Mouse (Mus musculus): ENCODE results near the gene Dnah1.

DNA sequence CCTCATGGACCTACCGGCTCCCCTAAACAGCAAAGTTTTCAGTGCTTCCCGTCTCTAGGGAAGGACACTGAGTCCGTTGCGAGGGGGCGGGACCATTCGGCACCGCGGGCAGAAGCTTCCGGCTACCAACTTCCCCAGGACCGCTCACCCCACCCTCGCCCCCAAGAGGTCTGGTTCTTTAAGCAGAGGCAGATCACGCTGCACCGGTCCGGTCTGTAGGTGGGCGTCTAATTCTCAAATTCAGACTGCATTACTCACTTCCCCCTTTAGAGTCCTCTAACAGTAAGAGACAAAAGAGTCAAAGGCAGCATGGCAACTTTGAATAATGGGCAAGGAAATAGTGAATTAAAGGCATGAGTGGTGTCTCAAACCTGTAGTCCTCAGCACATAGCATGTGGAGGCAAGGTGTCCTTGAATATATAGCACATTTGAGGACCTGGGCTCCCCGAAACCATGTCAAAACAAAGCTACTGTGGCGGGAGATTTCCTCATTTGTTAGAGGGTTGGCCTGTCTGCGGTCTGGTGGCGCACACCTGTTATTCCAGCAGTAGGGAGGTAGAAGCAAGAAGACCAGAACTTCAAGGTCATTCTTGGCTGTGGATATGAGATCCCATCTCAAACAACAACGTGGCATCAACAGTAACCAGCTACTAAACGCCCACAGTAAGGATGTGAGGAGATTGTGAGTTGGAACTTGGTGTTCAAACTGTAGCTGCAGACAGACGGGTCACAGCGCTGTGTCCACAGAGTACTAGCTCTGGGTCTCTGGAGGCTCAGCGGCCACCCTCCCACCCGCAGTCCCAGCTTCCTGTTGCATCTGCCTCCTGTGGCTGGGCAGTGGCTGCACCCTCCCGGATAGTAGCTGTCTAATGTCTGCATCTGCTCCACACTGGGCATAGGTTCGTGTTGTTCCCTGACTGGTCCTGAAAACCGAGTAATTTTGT, at the start of gene Dnah1:
- TF ChIP-seq CTCF (IDR thresholded peaks at IDR 0.05; ENCODE audit: control insufficient read depth, insufficient read depth, insufficient read length) = no peak
- TF ChIP-seq CEBPB (IDR thresholded peaks at IDR 0.05; ENCODE audit: low read depth) = no peak
- no peak for TF ChIP-seq USF1 (IDR thresholded peaks at IDR 0.05; ENCODE audit: low read depth)
- TF ChIP-seq MAX (IDR thresholded peaks at IDR 0.05) = no peak
